Mouse (Mus musculus) bone marrow macrophage, adult 2 months (primary cell): ENCODE measurements around the gene Klk5.

Experiments
- CTCF ChIP-seq: IDR thresholded peaks from 2 replicates; pipeline ENCODE4 v1.5.1; 2012; ENCODE audit warnings: low read depth, mild to moderate bottlenecking, low read length, moderate library complexity
- POLR2A ChIP-seq: IDR thresholded peaks from 2 replicates; pipeline ENCODE4 v1.6.1; 2012; ENCODE audit warnings: mild to moderate bottlenecking, low read depth, low read length, borderline replicate concordance

GRCm38 (mm10) chr7:43855709-43856108 is 13.9 kb downstream of the Klk5 start:
- TF ChIP-seq POLR2A (no peak), CTCF (no peak)
